In genomic region chr2:15054496-15054895, GRCm38 (mm10) we compare ENCODE assay signal across 8 mouse cellular contexts. TPM values are rescaled to one million over a fixed set of nuclear protein-coding genes. Genes with fewer than 3 reads are reported as not detected.
DNase-seq lines count a peak whose midpoint lies in the region; ATAC-seq and TF ChIP-seq lines count a peak whose summit lies in the region.

No protein-coding gene starts in this region.

- H3K4me1 ChIP-seq in hindbrain, postnatal 0 days (ENCODE audit: insufficient read depth, low read length) = peaks cover 11% of the 10 kb centered on the region; the same call in 1 of the 2 replicates
- peaks cover 23% of the 10 kb centered on the region for H3K4me1 ChIP-seq in midbrain, embryonic 12.5 days

- no peak for DNase-seq in left cerebral cortex, adult 2 months (ENCODE audit: extremely low spot score in 1 of 2, low spot score in 2 of 2)
- DNase-seq in left cerebral cortex, postnatal 25 days (ENCODE audit: low spot score in 2 of 2) = no peak
- peak; percentile 26 for DNase-seq in c-Kit-negative CD71-positive TER-119-positive erythroid progenitor cells, embryonic 14.5 days (ENCODE audit: low read depth, low spot score)
- no peak for DNase-seq in hindbrain, postnatal 0 days (ENCODE audit: low spot score)
- DNase-seq in cerebellum, adult 9-11 months = no peak
- DNase-seq in left cerebral cortex, adult 18-20 months (ENCODE audit: low spot score in 2 of 2) = no peak
- no peak for DNase-seq in layer of hippocampus, postnatal 36 days

- H3K4me2 ChIP-seq in hindbrain, postnatal 0 days (ENCODE audit: low read depth, low read length) = peak overlapping the region; percentile 64
- peak overlapping the region; percentile 57 for H3K4me2 ChIP-seq in midbrain, embryonic 12.5 days (replicated peaks)

- H3K9me3 ChIP-seq in hindbrain, postnatal 0 days (ENCODE audit: low read length) = no peaks in the 10 kb centered on the region
- no peaks in the 10 kb centered on the region for H3K9me3 ChIP-seq in midbrain, embryonic 12.5 days

- no peak for ATAC-seq in hindbrain, postnatal 0 days
- no peak for ATAC-seq in midbrain, embryonic 12.5 days (ENCODE audit: low FRiP score, low read depth)

- no peaks in the 10 kb centered on the region for H3K36me3 ChIP-seq in hindbrain, postnatal 0 days (ENCODE audit: insufficient read depth, low read length)
- H3K36me3 ChIP-seq in midbrain, embryonic 12.5 days = 0 out of 2 replicates have a peak, but pooled peaks cover 3% of the 10 kb centered on the region

- TF ChIP-seq CTCF in left cerebral cortex, adult 2 months (IDR thresholded peaks at IDR 0.05) = no peak
- no peak for TF ChIP-seq CTCF in hindbrain, postnatal 0 days (IDR thresholded peaks at IDR 0.05; ENCODE audit: low read depth)

- peak overlapping the region; percentile 89 for H3K4me3 ChIP-seq in left cerebral cortex, adult 2 months
- peak overlapping the region; percentile 97 for H3K4me3 ChIP-seq in hindbrain, postnatal 0 days (ENCODE audit: low read length)
- H3K4me3 ChIP-seq in midbrain, embryonic 12.5 days = peak overlapping the region; percentile 83

- peak overlapping the region; percentile 92 for H3K9ac ChIP-seq in hindbrain, postnatal 0 days (replicated peaks; ENCODE audit: low read length)
- H3K9ac ChIP-seq in midbrain, embryonic 12.5 days (replicated peaks) = peak overlapping the region; percentile 61

- H3K27ac ChIP-seq in left cerebral cortex, adult 2 months = peak overlapping the region; percentile 94
- H3K27ac ChIP-seq in hindbrain, postnatal 0 days = peak overlapping the region; percentile 88
- H3K27ac ChIP-seq in midbrain, embryonic 12.5 days (replicated peaks) = peak overlapping the region; percentile 89

- H3K27me3 ChIP-seq in hindbrain, postnatal 0 days (ENCODE audit: insufficient read depth, low read length) = no peaks in the 10 kb centered on the region
- no peaks in the 10 kb centered on the region for H3K27me3 ChIP-seq in midbrain, embryonic 12.5 days

- WGBS in hindbrain, postnatal 0 days = 16% methylated on average over 10 of the region's 10 CpGs
- 17% methylated on average over 10 of the region's 10 CpGs for WGBS in midbrain, embryonic 12.5 days

- intact Hi-C loops in left cerebral cortex, adult 2 months (cut with DNase I) = loop anchor here (2.0 to 10.0 kb wide), 3 partner anchors 180 to 1302 kb away; partner anchors contain the start of genes Plxdc2 and Stam
- intact Hi-C loops in left cerebral cortex, postnatal 25 days (cut with DNase I) = no loop called here

RNA-seq across cellular contexts. Expression of gene Nsun6, which starts 0.4 kb away (rescaled TPM):
- total RNA-seq in left cerebral cortex, adult 2 months (2021) = 10 to 100 TPM; 12.9 to 14.6 TPM
- 10 to 100 TPM in 1 of 2 experiments, 1 to 10 TPM in 1; 9.8 to 10.9 TPM for total RNA-seq in left cerebral cortex, postnatal 25 days (2021)
- 5.8 and 10.3 TPM in 2 replicates for total RNA-seq in hindbrain, postnatal 0 days (2014; rRNA removed)
- polyA plus RNA-seq in hindbrain, postnatal 0 days (2015; fragmentation: Nextera tagmentation; extraction: Ambion mirVana) = 14.3 and 16.6 TPM in 2 replicates
- polyA plus RNA-seq in midbrain, embryonic 12.5 days (2016; fragmentation: Nextera tagmentation; extraction: Ambion mirVana) = 18.2 and 19.5 TPM in 2 replicates
- 10 to 100 TPM in 1 of 2 experiments, 1 to 10 TPM in 1; 9.7 to 10.7 TPM for total RNA-seq in left cerebral cortex, adult 18-20 months (2021)
- total RNA-seq in layer of hippocampus, postnatal 36 days (2021) = 1 to 10 TPM; 8.1 to 9.2 TPM

RNA-seq across cellular contexts. Expression of gene Arl5b, which starts 5.3 kb away (rescaled TPM):
- 10 to 100 TPM; 23.5 to 37.7 TPM for total RNA-seq in left cerebral cortex, adult 2 months (2021)
- 10 to 100 TPM; 31.3 to 32.0 TPM for total RNA-seq in left cerebral cortex, postnatal 25 days (2021)
- total RNA-seq in hindbrain, postnatal 0 days (2014; rRNA removed) = 35.8 and 43.1 TPM in 2 replicates
- 17.0 and 17.7 TPM in 2 replicates for polyA plus RNA-seq in hindbrain, postnatal 0 days (2015; fragmentation: Nextera tagmentation; extraction: Ambion mirVana)
- 60.8 and 62.5 TPM in 2 replicates for polyA plus RNA-seq in midbrain, embryonic 12.5 days (2016; fragmentation: Nextera tagmentation; extraction: Ambion mirVana)
- 10 to 100 TPM; 26.6 to 35.0 TPM for total RNA-seq in left cerebral cortex, adult 18-20 months (2021)
- total RNA-seq in layer of hippocampus, postnatal 36 days (2021) = 10 to 100 TPM; 30.7 to 35.7 TPM
